Mouse (Mus musculus): Measurements from ENCODE around the gene Nell1.

Gene Nell1

DNA sequence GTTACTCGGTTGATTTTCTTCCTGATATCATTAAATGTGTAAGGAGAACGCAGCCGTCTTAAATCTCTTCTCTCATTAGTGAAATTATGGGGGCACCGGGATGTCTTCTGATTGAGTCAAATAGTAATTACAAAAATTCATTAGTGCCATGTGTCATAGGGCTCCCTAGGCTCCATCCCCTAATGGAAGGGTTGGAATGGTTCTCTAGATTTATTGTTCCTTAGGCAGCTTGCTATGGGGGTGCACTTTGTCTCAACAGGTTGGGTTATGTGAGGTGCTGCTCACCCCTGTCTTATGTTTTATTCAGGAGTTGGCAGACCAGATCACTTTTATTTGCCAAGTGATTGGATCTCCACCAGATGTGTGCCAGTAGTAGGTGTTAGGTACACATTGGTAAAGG lies 75.5 kb downstream of the Nell1 start:
- no peak for DNase-seq (ENCODE audit: low read depth, low spot score)

DNA sequence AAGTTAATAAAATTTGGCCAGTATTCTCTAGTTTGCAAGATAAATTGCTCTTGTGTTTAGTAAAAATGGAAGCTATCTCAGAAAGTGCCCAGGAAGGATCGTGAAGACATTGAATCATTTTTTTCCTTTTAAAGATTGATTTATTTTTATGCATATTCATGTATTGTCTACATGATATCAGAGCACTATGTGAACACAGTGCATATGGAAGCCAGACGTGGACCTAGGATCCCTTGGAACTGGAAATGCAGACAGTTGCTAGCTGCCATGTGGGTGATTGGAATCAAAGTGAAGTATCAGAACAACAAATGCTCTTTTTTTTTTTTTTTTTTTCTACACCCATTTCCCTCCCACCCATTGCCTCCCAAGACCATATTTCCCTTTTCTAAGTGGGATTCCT lies 79.0 kb downstream of the Nell1 start:
- DNase-seq (ENCODE audit: low read depth, low spot score), result no peak

DNA sequence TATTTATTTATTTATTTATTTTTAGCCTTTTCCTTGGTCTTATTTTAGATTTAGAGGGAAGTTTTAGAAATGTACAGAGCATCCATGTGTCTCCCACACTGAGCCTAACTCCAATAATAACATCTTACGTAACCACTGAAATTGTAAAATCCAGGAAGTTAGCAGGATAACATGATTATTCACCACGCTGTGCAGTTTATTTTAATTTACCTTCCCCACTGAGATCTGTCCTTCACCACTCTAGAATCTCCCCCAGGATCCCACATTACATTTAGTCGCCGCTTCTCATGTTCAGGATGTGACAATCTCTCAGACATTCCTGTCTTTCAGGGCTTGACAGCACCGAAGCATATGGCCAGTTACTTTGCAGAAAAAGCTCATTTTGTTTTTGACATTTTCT lies 119.8 kb downstream of the Nell1 start:
- DNase-seq (ENCODE audit: low read depth, low spot score), result no peak

DNA sequence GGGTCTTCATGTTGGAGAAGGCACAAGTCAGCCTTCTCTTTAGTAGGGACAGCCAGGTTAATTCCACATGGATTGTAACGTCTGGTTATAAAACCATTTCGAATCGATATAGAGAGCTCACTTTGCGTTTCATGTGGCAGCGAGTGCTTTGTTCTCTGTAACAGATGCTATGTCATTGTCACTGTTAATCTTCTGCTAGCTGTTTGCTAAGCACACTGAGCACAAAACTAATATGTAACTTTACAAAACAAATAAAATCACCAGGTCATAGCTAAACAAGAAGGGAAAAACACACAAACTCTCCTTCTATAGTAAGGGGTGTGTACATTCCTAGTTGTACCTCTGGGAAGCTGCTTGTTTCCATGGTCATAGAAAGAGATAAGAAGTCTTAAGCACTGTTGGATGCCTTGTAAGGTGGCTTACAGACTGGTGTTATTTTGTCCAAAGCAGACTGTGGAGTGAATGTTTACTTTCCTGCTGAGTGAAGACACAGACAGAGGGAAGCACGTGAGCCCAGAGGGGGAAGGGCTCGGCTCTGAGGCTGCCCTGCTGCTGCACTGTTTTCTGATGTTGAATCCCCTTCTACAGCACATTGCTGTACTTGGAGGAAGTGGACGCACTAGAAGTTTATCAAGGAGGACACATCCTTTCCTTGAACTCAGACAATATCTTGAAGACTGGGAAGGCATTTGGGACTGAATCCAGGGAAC lies 131.1 kb downstream of the Nell1 start:
- no peak for DNase-seq (ENCODE audit: low read depth, low spot score)

DNA sequence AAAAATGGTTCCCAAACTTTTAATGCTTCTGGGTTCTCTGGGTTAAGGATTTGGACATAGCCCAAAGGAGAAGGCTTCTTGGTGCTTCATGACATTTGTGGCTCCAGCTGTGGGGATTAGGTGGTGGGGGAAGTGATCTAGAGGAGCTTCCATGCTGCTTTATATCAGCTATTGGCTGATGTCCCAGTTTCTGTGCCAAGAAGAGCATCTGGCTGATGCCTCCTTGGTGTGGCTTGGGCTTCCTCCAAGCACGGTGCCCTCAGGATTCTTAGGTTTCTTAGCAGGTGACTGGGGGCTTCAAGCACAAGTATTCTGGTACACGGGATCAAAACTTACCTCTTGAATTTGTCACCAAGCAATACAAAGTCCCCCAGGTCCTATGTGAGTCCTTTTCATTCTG lies 132.6 kb downstream of the Nell1 start:
- DNase-seq (ENCODE audit: low read depth, low spot score), result no peak

DNA sequence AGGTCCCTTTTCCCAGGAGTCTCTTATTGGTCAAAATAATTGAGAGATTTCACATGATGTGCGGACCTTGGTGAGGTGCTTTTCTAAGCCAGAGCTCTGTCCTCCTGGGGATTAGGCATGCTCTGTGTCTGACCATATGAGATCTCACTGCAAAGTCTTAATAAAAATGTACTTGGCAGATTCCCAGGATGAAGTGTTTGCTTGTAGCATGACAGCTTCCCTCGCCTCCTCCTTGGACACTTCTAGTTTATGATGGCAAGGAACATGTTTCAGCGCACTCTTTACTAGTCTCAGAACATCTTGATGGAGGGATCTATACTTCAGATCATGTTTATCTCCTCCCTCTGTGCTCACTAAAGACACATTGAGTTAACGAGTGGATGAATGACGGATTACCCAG lies 143.7 kb downstream of the Nell1 start:
- no peak for DNase-seq (ENCODE audit: low read depth, low spot score)

DNA sequence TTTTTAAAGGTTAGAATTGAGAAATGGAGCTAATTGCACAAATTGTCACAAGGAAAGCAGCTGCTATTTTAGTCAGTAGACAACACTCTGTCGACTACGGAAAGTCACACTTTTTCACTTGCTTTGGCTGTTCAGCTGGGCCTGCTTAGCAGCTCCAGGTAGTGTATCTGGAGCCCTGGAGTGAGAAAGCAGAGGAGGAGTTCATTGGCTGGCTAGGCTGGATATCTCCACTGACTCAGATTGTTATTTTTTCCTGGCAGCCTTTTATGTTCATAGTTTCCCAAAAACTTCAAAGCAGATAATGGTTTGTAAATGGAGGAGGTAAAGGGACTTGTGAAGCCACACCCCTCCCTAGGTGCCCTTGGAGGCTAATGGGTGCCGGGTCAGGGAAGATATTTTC lies 163.0 kb downstream of the Nell1 start:
- no peak for DNase-seq (ENCODE audit: low read depth, low spot score)

DNA sequence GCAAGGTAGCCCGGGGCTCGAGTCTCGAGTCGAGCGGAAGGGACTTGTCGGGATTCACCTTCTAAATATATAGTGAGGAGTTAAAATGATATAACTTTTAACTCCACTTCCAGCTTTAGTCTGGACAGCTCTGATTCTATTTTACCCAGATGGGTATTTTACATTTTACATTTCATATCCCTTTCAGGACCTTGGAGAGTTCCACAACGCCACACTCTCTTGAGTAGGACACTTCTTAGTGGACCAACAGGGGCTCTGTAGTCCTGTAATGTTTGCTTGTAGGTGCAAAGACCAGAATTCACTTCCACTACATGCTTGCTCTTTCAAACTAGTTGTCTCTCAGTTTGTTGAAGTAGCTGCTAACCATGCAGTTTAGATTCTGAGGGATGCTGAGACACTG lies 174.7 kb downstream of the Nell1 start:
- DNase-seq (ENCODE audit: low read depth, low spot score), result no peak

DNA sequence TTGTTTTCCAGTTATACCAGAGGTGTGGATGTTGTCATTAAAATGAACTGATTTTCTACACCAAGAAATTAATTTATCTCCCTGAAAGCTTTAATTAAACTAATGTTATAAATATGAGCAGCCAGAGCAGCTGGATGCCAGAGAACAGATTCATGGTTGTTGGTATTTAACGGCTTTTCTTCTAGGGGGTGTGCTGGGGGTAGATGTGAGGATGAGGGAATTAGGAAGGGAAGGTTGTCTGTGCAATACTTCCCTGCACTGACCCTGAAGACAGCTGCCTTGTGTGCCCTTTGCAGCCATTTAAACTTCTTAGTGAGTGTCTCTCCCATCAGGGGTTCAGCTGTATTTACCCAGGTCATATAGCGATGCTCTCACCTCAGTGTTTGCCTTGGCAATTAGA lies 176.2 kb downstream of the Nell1 start:
- DNase-seq (ENCODE audit: low read depth, low spot score), result no peak

DNA sequence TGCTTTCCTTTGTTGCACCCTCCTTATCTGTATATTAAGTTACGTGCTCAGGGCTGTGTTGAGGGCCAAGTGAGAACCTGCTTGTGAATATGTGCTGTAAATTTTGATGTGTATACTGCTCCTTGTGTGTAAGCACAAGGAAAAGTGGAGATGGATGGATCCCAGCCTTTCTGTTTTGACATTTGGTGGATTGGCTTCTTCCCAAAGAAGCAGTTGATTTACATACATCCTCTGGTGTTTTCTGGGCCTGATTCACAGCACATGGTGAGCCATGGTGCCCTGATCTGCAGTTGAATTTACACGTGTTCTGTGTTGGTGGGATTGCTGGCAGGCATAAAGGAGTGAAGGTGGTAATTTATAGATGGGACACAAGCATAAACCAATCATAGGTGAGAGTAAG lies 179.0 kb downstream of the Nell1 start:
- DNase-seq (ENCODE audit: low read depth, low spot score), result peak; percentile 42

DNA sequence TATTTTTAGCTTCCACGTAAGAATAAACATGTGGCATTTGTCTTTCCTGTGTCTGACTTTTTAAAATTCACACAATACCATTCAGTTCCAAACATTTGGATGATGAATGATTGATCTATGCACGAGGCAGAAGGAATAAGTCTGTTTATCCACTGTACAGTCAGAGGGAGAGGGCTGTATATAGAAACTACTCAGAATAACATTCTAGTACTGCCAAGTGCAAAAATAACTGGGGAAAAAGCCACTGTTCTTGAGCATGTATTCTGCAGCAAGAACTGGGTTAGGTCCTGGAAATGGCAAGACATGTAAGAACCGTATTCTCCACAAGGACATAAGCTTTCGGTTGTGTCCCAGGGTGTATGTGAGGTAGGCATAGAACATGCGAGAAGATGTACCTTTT lies 187.9 kb downstream of the Nell1 start:
- DNase-seq (ENCODE audit: low read depth, low spot score), result no peak

DNA sequence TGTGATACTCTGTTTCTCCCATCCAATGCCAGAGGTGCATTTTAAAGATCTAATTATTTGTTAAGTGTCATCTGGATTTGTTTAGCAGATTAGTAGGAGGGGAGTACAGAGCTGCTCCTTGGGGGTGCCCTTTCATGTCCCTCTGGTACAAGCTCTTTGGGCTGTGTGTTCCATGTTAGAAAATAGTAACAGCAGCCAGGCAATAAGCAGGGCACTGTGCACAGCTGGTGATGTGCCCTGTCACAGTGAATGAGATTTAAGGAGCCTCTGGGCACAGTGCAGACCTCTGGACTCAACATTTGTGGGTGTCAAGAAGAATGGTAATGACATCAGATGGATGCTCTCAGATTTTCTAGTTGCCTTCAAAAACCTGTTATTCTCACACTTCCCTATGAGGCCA lies 194.1 kb downstream of the Nell1 start:
- DNase-seq (ENCODE audit: low read depth, low spot score), result no peak

DNA sequence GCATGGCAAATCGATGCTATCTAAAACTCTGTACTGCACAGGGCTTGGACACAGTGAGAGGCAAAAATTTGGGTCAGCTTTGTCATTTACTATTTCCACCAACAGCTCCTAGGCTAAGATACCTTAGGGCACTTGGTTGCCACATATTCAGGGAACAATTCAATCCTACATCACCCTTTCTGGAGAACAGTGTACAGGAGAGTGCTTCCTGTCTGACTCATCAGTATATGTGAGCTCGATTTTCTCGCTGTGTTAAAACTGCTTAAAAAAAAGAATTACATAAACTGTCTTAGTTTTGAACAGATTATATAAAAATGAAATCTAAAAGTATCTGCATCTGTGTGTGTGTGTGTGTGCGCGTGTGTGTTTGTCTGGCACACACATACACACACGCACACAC lies 211.6 kb downstream of the Nell1 start:
- no peak for DNase-seq (ENCODE audit: low read depth, low spot score)

DNA sequence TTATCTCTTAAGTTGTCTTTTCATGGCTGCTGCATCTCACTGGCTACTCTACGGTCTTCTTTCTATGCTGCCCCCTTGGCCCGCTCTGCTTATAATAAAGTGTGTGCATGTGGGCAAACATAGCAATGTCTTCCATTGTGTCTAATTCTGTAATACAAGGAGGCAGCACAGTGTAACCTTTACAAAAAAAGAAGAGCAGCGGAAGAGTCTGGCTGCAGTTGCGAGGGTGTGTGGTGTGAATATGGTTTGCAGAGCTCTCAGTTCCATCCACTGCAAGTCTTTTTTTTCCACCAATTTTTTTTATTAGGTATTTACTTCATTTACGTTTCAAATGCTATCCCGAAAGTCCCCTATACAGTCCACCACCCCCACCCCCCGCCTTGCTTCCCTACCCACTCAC lies 219.3 kb downstream of the Nell1 start:
- no peak for DNase-seq (ENCODE audit: low read depth, low spot score)

DNA sequence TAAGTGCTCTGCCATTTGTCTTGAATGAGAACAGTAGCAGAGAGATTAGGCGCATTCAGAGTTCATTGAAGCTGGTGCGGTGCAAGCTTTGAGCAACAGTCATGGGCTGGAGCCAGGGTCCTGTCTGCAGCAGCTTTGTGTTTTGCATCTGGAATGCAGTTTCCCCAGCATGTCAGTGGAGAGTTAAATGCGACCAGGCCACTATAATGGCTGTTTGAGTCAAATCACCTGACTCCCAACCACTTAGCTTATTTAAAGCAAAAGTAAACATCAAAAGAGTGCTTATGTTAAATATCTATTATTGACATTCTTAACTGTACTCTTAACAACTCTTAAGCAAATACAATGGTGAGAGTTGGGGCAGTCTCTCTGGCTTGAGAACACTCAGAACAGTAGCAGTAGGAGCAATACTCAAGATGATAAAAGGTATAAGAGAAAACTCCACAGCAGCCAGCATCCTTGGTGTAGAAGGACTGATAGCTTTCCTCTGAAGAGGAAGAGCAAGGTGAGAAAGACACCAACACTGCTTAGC lies 220.5 kb downstream of the Nell1 start:
- no peak for DNase-seq (ENCODE audit: low read depth, low spot score)

DNA sequence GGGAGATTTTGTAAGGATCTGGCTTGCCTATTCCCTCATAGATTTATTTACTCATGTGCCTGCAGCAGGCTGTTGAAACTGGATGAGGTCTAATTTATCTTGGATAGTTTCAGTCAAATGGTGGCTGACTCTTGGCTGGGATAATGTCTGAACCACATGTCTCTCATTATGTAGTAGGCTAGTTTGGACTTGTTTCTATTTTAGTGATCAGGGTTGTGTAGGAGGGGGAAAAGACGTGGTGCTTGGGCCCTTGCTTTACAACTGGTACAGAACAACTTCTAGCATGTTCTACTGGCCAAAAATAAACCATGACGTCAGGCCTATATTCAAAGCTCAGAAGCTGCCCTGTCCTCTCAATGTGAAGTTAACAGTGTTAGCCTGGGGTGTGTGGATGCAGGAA lies 230.6 kb downstream of the Nell1 start:
- peak; percentile 10 for DNase-seq (ENCODE audit: low read depth, low spot score)

DNA sequence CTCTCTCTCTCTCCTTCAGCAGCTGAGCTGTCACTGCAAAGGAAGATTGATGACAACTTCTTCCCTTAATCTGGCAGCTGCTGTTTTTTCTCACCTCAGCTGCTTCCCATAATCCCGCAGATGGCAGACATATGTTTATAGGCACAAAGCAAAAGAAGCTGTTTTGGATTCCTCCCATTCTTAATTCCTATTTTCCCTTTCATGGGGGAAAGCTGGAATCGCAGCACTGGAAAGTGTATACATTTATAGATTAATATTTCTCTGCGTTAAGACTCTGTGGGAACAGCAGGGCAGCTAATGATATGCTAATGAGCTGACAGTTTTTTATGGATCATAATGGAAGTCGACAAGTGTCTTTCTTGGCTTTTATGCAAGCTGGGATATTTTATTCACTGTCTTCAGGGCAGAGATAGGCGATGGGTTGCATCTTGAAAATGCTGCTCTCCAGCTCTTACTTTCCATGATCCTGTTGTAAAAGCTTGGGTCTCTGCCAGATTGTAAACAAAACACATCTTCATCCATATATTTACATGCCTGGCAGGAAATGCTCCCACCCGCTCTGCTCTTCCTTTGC lies 236.1 kb downstream of the Nell1 start:
- DNase-seq (ENCODE audit: low read depth, low spot score), result peak; percentile 42

DNA sequence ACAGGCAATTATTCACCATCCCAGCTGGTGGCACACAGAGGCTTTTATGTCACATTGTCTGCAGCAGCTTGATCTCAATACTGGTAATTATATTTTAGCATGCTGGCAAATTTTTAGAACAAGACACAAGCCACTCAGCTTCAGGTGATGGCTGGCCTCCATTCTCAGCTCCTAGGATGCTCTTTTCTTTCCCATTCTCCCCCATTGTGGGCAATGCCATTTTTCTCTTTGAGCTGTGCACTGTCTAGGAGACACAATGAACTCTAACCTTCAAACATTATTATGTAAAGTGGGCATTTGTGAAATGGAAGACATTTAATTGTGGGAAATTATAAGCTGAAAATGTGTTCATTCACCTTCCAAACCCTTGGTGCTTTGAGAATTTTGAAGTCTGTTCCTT lies 247.2 kb downstream of the Nell1 start:
- DNase-seq (ENCODE audit: low read depth, low spot score), result no peak

DNA sequence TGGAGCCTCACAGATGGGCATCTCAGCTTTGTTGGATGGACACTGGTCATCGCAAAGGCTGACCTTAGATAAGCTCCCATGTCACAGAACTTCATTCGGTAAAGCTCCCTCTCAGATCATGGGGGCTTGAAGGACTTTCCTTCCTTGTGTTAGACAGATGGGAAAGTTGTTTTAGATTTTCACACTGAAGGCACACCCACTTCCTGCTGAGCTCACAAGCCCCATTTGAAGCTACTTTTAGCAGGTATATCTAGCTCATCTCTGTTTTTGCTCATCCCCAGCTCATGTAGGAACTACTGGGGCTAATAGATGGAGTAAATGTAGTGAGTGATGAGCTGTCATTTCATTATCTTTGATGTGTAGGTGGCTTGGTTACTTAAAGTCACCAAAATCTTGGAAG lies 252.0 kb downstream of the Nell1 start:
- DNase-seq (ENCODE audit: low read depth, low spot score), result no peak

DNA sequence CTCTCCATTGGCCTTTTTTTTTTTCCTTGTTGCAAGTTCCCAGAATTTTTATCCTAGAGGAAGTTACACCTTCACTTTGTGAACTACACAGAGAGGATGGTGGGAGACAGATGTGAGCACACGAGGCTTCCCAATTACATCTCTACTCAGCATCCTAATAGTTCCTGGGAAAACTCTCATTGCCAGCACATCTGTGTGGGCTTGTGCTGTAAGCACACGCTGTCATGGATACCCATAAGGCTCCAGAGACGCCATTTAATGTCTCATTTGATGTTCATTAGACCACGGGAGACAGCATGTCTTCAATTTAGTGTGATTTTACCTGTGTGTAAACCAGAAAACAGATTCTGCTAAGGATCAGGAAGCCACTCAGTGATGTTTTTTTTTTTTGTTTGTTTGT lies 253.6 kb downstream of the Nell1 start:
- no peak for DNase-seq (ENCODE audit: low read depth, low spot score)

DNA sequence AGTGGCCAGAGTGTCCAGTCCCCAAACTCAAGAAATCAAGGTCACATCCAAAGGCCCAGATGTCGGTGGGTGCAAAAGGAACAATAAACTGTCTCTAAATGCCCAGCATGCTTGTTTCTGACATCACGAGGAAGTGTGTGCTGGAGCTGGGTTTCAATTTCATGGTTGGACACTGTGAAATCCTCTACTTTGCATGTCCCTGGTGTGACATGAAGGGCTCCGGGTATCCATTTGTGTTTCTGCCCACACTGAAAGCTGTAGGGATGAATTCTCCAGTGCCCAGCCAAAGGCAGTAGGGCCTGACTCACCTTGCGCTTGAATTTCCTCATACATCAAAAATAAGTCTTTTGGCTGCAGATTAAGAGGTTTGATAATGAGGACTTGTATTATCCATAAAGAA lies 266.5 kb downstream of the Nell1 start:
- no peak for DNase-seq (ENCODE audit: low read depth, low spot score)

DNA sequence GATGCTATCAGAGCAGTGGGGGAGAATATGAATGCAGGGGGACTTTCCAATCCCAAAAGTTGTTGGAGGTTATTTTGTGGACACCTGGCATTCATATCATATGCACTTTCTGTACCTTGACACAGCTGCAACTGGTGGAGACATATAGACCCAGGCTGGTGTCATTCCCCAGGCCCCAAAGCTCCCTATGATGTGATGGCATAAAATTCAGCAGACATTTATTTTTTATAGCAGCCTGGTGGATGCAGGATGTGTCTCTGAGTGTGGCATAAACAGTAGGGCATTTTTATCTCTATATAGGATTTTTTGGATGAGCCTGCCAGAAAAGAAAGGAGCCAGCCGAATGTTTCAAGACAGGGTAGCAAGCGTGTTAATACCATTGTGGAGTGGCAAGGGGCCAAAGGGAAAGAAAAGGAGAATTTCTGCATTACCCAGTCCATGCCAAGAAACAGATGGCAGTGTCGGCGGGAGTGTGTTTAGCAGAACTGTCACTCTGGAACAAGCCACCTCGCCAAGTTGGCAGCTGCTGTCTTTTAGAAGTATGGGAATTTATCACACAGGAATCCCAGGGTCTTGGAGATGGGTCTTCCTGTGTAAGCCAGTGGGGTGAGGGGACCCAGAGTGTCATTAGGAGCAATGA lies 267.1 kb downstream of the Nell1 start:
- peak; percentile 88 for DNase-seq (ENCODE audit: low read depth, low spot score)

DNA sequence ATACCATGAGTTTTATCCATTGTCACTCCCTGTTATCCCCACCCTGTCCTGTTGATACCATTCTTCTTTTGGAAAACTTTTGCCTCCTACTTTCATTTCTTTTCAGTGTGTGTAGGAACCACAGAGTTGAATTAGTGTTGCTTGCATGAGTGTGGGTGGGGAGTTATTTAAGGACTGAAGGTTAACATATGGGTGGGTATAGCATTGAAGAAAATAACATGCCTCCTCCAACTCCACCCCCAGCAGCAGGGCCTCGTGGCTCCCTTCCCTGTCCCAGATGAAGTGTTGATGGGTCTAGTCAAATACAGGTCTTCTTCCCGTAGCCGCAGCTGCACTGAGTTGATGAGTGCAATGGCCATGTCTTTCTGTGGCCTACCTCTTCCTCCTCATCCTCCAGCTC lies 278.5 kb downstream of the Nell1 start:
- DNase-seq (ENCODE audit: low read depth, low spot score), result no peak
